Mouse (Mus musculus) intestine, embryonic 14.5 days (tissue): ENCODE results near the gene Rpl10. TPM values are rescaled to one million over a fixed set of nuclear protein-coding genes. Genes with fewer than 3 reads are reported as not detected.

Source experiments
- ATAC-seq: fragments of 200-750 bp; cut with Nextera tagmentation; replicated peaks from 2 replicates; pipeline ENCODE4 v1.8.0; 2017; ENCODE audit warnings: low read depth, moderate number of reproducible peaks, moderate TSS enrichment, moderate library complexity; ENCODE audit not compliant: low FRiP score, low TSS enrichment
- DNase-seq: peaks from one replicate; pipeline ENCODE4 v3.0.0-alpha.2; 2018; ENCODE audit warnings: low spot score
- H3K27ac ChIP-seq: fragments of 300-500 bp; sonication (generic); 2 replicates; pipeline ENCODE4 v1.5.1; 2014; ENCODE audit warnings: low read depth, mild to moderate bottlenecking, control low read depth
- H3K27me3 ChIP-seq: fragments of 300-500 bp; sonication (generic); replicated peaks from 2 replicates; pipeline ENCODE4 v1.6.1; 2014; ENCODE audit warnings: low read length, control low read depth; ENCODE audit not compliant: control insufficient read depth, insufficient read depth
- H3K36me3 ChIP-seq: fragments of 300-500 bp; sonication (generic); 2 replicates; pipeline ENCODE4 v1.6.1; 2014; ENCODE audit warnings: low read length, control low read depth; ENCODE audit not compliant: control insufficient read depth, insufficient read depth
- H3K4me1 ChIP-seq: fragments of 300-500 bp; sonication (generic); replicated peaks from 2 replicates; pipeline ENCODE4 v1.6.1; 2014; ENCODE audit warnings: low read length, control low read depth, mixed read lengths; ENCODE audit not compliant: control insufficient read depth, insufficient read depth
- H3K4me2 ChIP-seq: fragments of 300-500 bp; sonication (generic); 2 replicates; pipeline ENCODE4 v1.6.1; 2014; ENCODE audit warnings: low read length
- H3K4me3 ChIP-seq: fragments of 300-500 bp; sonication (generic); 2 replicates; pipeline ENCODE4 v1.5.1; 2014; ENCODE audit warnings: low read depth, low read length, control low read depth, mixed read lengths
- H3K9ac ChIP-seq: fragments of 300-500 bp; sonication (generic); 2 replicates; pipeline ENCODE4 v1.6.1; 2014; ENCODE audit warnings: mild to moderate bottlenecking, low read length
- H3K9me3 ChIP-seq: fragments of 300-500 bp; sonication (generic); 2 replicates; pipeline ENCODE4 v1.6.1; 2016; ENCODE audit warnings: low read length, control low read depth; ENCODE audit not compliant: control insufficient read depth
- WGBS: fragments of 180-500 bp; shearing (Covaris S2); extraction: QIAGEN DNeasy Blood & Tissue Kit; methylation state at CpG from one replicate; pipeline ENCODE4 v1.1.7; 2014; 5-methylcytosine and 5-hydroxymethylcytosine counted together
- polyA plus RNA-seq: library from polyadenylated mRNA; unstranded; fragments of >200 nt; fragmentation: Nextera tagmentation; extraction: Ambion mirVana; gene quantifications from 2 replicates; pipeline ENCODE4 v1.2.1, GENCODE M21; 2014

Rpl10 gene
- polyA plus RNA-seq, 1 experiment from 2014 or later, result 1,020 TPM

- peak overlapping the region; percentile 91 for H3K27ac ChIP-seq
- no peaks in the 10 kb centered on the region; the same call in 1 of the 2 replicates for H3K4me1 ChIP-seq
- H3K4me3 ChIP-seq, result peak overlapping the region; percentile 59
- DNase-seq (peak; percentile 83), ATAC-seq (peak; percentile 26)
- H3K27me3 ChIP-seq, result no peaks in the 10 kb centered on the region
- peak overlapping the region; percentile 62 for H3K4me2 ChIP-seq
- peaks cover 27% of the 10 kb centered on the region for H3K36me3 ChIP-seq
- H3K9ac ChIP-seq, result peak overlapping the region; percentile 75
- 25% methylated on average over 21 of the region's 21 CpGs for WGBS
- no peaks in the 10 kb centered on the region for H3K9me3 ChIP-seq
Measured at GRCm38 (mm10) chrX:74245687-74246086, 24.9 kb upstream of the Rpl10 start.

GRCm38 (mm10) chrX:74246213-74246681 lies 24.4 kb upstream of the Rpl10 start:
- Histone ChIP-seq H3K4me2 (peak overlapping the region; percentile 62), H3K27me3 (no peaks in the 10 kb centered on the region), H3K9me3 (no peaks in the 10 kb centered on the region), H3K4me1 (no peaks in the 10 kb centered on the region; the same call in 1 of the 2 replicates), H3K36me3 (peaks cover 22% of the 10 kb centered on the region), H3K27ac (peak overlapping the region; percentile 91), H3K4me3 (peak overlapping the region; percentile 59), H3K9ac (peak overlapping the region; percentile 75)
- ATAC-seq (peak; percentile 83), DNase-seq (peak; percentile 85)
- WGBS, result 9% methylated on average over 35 of the region's 38 CpGs

- H3K4me1 ChIP-seq, result no peaks in the 10 kb centered on the region; the same call in 1 of the 2 replicates
- ATAC-seq (peak; percentile 34), DNase-seq (no peak)
- no peaks in the 10 kb centered on the region for H3K27me3 ChIP-seq
- peak overlapping the region; percentile 53 for H3K9ac ChIP-seq
- WGBS, result 21% methylated on average over 14 of the region's 15 CpGs
- H3K9me3 ChIP-seq, result no peaks in the 10 kb centered on the region
- peaks cover 18% of the 10 kb centered on the region for H3K36me3 ChIP-seq
- peak overlapping the region; percentile 46 for H3K4me2 ChIP-seq
- peak overlapping the region; percentile 89 for H3K27ac ChIP-seq
- H3K4me3 ChIP-seq, result peak overlapping the region; percentile 59
Measured at GRCm38 (mm10) chrX:74246693-74247092, 23.9 kb upstream of the Rpl10 start.

- peak; percentile 81 for DNase-seq
- Histone ChIP-seq H3K4me2 (peak overlapping the region; percentile 51), H3K27ac (peak overlapping the region; percentile 84), H3K36me3 (no peaks in the 10 kb centered on the region), H3K4me3 (peak overlapping the region; percentile 40), H3K9me3 (no peaks in the 10 kb centered on the region), H3K27me3 (no peaks in the 10 kb centered on the region), H3K9ac (peak overlapping the region; percentile 52; the same call in 1 of the 2 replicates), H3K4me1 (no peaks in the 10 kb centered on the region; the same call in 1 of the 2 replicates)
- no peak for ATAC-seq
- WGBS, result 25% methylated on average over 2 of the region's 3 CpGs
Measured at GRCm38 (mm10) chrX:74248651-74249050, 22.0 kb upstream of the Rpl10 start.

GRCm38 (mm10) chrX:74249615-74250014 lies 21.0 kb upstream of the Rpl10 start, which contains the start of gene Flna:
TSS of gene Flna (minus strand) at chrX:74249820.
- 14% methylated on average over 38 of the region's 38 CpGs for WGBS

GRCm38 (mm10) chrX:74254153-74254887 lies 16.3 kb upstream of the Rpl10 start, which contains the start of gene Emd:
TSS of gene Emd (plus strand) at chrX:74254687.
- Histone ChIP-seq H3K27ac (peak within 1 kb of the TSS; percentile 93), H3K4me3 (peak within 1 kb of the TSS; percentile 56), H3K9ac (peak within 1 kb of the TSS; percentile 73), H3K27me3 (no peaks in the 10 kb centered on the region), H3K9me3 (no peaks in the 10 kb centered on the region), H3K4me2 (peak within 1 kb of the TSS; percentile 62), H3K4me1 (no peaks in the 10 kb centered on the region), H3K36me3 (peaks cover 18% of the 10 kb centered on the region; the same call in 1 of the 2 replicates)
- WGBS, result 17% methylated on average over 39 of the region's 39 CpGs
- peak; percentile 98 for ATAC-seq
- DNase-seq, result peak; percentile 89

More at GRCm38 (mm10) chrX:74249615-74250014, 21.0 kb upstream of the Rpl10 start, which contains the start of gene Flna:
- H3K4me1 ChIP-seq, result no peaks in the 10 kb centered on the region
- DNase-seq (peak; percentile 69), ATAC-seq (no peak)
- H3K9ac ChIP-seq, result peak within 1 kb of the TSS; percentile 52
- H3K4me3 ChIP-seq, result peak within 1 kb of the TSS; percentile 40
- H3K27me3 ChIP-seq, result no peaks in the 10 kb centered on the region
- H3K9me3 ChIP-seq, result no peaks in the 10 kb centered on the region
- peak within 1 kb of the TSS; percentile 84 for H3K27ac ChIP-seq
- H3K4me2 ChIP-seq, result peak within 1 kb of the TSS; percentile 51
- H3K36me3 ChIP-seq, result no peaks in the 10 kb centered on the region

GRCm38 (mm10) chrX:74254888-74255565 lies 15.6 kb upstream of the Rpl10 start:
- Histone ChIP-seq H3K4me2 (peak overlapping the region; percentile 62), H3K4me3 (peak overlapping the region; percentile 56), H3K27ac (peak overlapping the region; percentile 93), H3K4me1 (no peaks in the 10 kb centered on the region), H3K27me3 (no peaks in the 10 kb centered on the region), H3K36me3 (peaks cover 18% of the 10 kb centered on the region; the same call in 1 of the 2 replicates), H3K9ac (peak overlapping the region; percentile 73), H3K9me3 (no peaks in the 10 kb centered on the region)
- WGBS, result 22% methylated on average over 30 of the region's 31 CpGs
- DNase-seq (no peak), ATAC-seq (peak; percentile 22; the same call in 1 of the 2 replicates)

GRCm38 (mm10) chrX:74257746-74258145 lies 12.9 kb upstream of the Rpl10 start:
- ATAC-seq (no peak), DNase-seq (no peak)
- Histone ChIP-seq H3K4me1 (no peaks in the 10 kb centered on the region), H3K9me3 (no peaks in the 10 kb centered on the region), H3K36me3 (peaks cover 18% of the 10 kb centered on the region; the same call in 1 of the 2 replicates), H3K27me3 (no peaks in the 10 kb centered on the region), H3K27ac (no peak overlapping the region), H3K4me3 (no peak overlapping the region), H3K4me2 (no peak overlapping the region), H3K9ac (no peak overlapping the region)
- whole genome bisulfite sequencing, result 95% methylated on average over 3 of the region's 3 CpGs
